Mouse (Mus musculus) bone marrow, adult 2 months (tissue): ENCODE data around the gene Hadh.

Experiments used
- CTCF ChIP-seq: fragments of 200-500 bp; IDR thresholded peaks from 2 replicates; pipeline ENCODE4 v1.5.1; 2011; ENCODE audit warnings: low read length, control low read depth; ENCODE audit not compliant: control insufficient read depth, insufficient read depth
- POLR2A ChIP-seq: fragments of 200-500 bp; IDR thresholded peaks from 2 replicates; pipeline ENCODE4 v1.6.1; 2011; ENCODE audit warnings: low read depth, mild to moderate bottlenecking, control low read depth, low read length, borderline replicate concordance; ENCODE audit not compliant: control insufficient read depth

GRCm38 (mm10) chr3:131295513-131296200 is 23.8 kb upstream of the Hadh start:
- TF ChIP-seq POLR2A (no peak), CTCF (no peak)
